In the genomic region with DNA sequence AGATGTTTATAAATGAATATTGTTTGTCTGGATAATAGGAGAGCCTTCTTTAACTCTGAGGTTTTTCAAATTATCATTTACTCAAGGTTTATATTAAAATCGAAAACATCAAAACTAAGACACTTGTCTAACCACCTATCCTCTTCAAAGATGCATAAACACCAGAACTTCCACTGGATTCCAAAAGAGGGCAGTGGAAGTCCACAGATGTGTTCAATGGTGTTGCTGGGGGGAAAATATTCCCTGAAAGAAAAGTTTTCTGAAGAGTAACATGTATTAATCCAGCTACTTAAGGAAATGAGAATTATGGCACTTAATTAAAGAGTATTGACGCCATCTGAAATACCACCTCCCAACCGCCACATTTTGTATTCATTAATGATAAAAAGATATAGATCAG, we compare ENCODE assay signal across 9 mouse cellular contexts.
A peak's percentile ranks its signal among the peaks of the same experiment; 100 is the strongest.
DNase-seq lines count a peak whose midpoint lies in the region; ATAC-seq and TF ChIP-seq lines count a peak whose summit lies in the region.
"Had no signal": no experiment of that assay in that cellular context is flagged by ENCODE, and none has a peak within 500 bp of the region (broad histone marks: within the 10 kb centered on the region; RNA-seq: fewer than 3 reads in every experiment).

No protein-coding gene starts in this region.

- TF ChIP-seq CTCF in lung, embryonic 14.5 days (IDR thresholded peaks at IDR 0.05; ENCODE audit: low read depth), result peak; percentile 75
- TF ChIP-seq CTCF in lung, adult 2 months (IDR thresholded peaks at IDR 0.05; ENCODE audit: insufficient read depth, low read length), result no peak
- TF ChIP-seq CTCF in lung, postnatal 0 days (IDR thresholded peaks at IDR 0.05), result peak; percentile 81

- 35% methylated on average over 3 of the region's 3 CpGs for WGBS in forebrain, embryonic 11.5 days
- 19% methylated on average over 3 of the region's 3 CpGs for WGBS in forebrain, embryonic 15.5 days
- 44% methylated on average over 3 of the region's 3 CpGs for WGBS in lung, embryonic 14.5 days
- 51% methylated on average over 3 of the region's 3 CpGs for WGBS in lung, adult 2 months
- 51% methylated on average over 3 of the region's 3 CpGs for WGBS in lung, postnatal 0 days

- peak; percentile 44; the same call in 1 of the 2 replicates for ATAC-seq in forebrain, embryonic 11.5 days (replicated peaks; ENCODE audit: low FRiP score)
- ATAC-seq in forebrain, embryonic 15.5 days (replicated peaks), result no peak
- no peak for ATAC-seq in lung, embryonic 14.5 days (ENCODE audit: insufficient read depth)
- no peak for ATAC-seq in lung, postnatal 0 days

- H3K27me3 ChIP-seq in forebrain, embryonic 11.5 days (ENCODE audit: control insufficient read depth, insufficient read depth, low read length), result no peaks in the 10 kb centered on the region
- no peaks in the 10 kb centered on the region for H3K27me3 ChIP-seq in forebrain, embryonic 15.5 days
- no peaks in the 10 kb centered on the region for H3K27me3 ChIP-seq in lung, embryonic 14.5 days (ENCODE audit: insufficient read depth, low read length)
- no peaks in the 10 kb centered on the region for H3K27me3 ChIP-seq in lung, postnatal 0 days (replicated peaks; ENCODE audit: insufficient read depth, low read length)
- H3K27me3 ChIP-seq: megakaryocyte, embryonic 14.5 days had no signal

- no peak for TF ChIP-seq POLR2A in lung, adult 2 months (IDR thresholded peaks at IDR 0.05; ENCODE audit: borderline replicate concordance, extremely low read depth, low read depth, low read length)

- H3K9me3 ChIP-seq in forebrain, embryonic 11.5 days (ENCODE audit: control insufficient read depth, low read length), result no peaks in the 10 kb centered on the region
- H3K9me3 ChIP-seq in forebrain, embryonic 15.5 days, result no peaks in the 10 kb centered on the region
- no peaks in the 10 kb centered on the region for H3K9me3 ChIP-seq in lung, embryonic 14.5 days (ENCODE audit: low read depth, low read length)
- no peaks in the 10 kb centered on the region for H3K9me3 ChIP-seq in lung, postnatal 0 days (ENCODE audit: low read length)

- peak; percentile 53 for DNase-seq in forebrain, embryonic 11.5 days (ENCODE audit: low spot score)
- peak; percentile 74 for DNase-seq in lung, embryonic 14.5 days
- no peak for DNase-seq in lung, adult 2 months
- DNase-seq in embryo, embryonic 10.5 days (ENCODE audit: low spot score), result peak; percentile 84
- peak; percentile 63 for DNase-seq in lung, postnatal 0 days (ENCODE audit: low spot score)
- no peak for DNase-seq in T-cell, adult 2 months (ENCODE audit: low spot score)
- no peak for DNase-seq in testis, postnatal 14 days (ENCODE audit: low spot score)

- no peak overlapping the region for H3K9ac ChIP-seq in forebrain, embryonic 11.5 days (ENCODE audit: low read length)
- no peak overlapping the region for H3K9ac ChIP-seq in forebrain, embryonic 15.5 days (replicated peaks)
- H3K9ac ChIP-seq in lung, embryonic 14.5 days, result no peak overlapping the region
- H3K9ac ChIP-seq in lung, postnatal 0 days (replicated peaks; ENCODE audit: low read depth), result no peak overlapping the region

- no peak overlapping the region for H3K4me3 ChIP-seq in forebrain, embryonic 11.5 days (ENCODE audit: low read depth, low read length)
- no peak overlapping the region for H3K4me3 ChIP-seq in forebrain, embryonic 15.5 days
- H3K4me3 ChIP-seq in lung, embryonic 14.5 days (ENCODE audit: low read depth, low read length), result no peak overlapping the region
- no peak overlapping the region for H3K4me3 ChIP-seq in lung, adult 2 months (replicated peaks; ENCODE audit: extremely low read depth, low read depth, low read length)
- no peak overlapping the region for H3K4me3 ChIP-seq in lung, postnatal 0 days (ENCODE audit: low read depth, low read length)
- H3K4me3 ChIP-seq: megakaryocyte, embryonic 14.5 days had no signal

- no peak overlapping the region for H3K4me2 ChIP-seq in forebrain, embryonic 11.5 days (ENCODE audit: low read depth, low read length, severe bottlenecking)
- no peak overlapping the region for H3K4me2 ChIP-seq in forebrain, embryonic 15.5 days (replicated peaks)
- H3K4me2 ChIP-seq in lung, embryonic 14.5 days, result no peak overlapping the region
- no peak overlapping the region for H3K4me2 ChIP-seq in lung, postnatal 0 days (replicated peaks; ENCODE audit: low read depth, low read length)

- H3K27ac ChIP-seq in forebrain, embryonic 11.5 days (ENCODE audit: low read depth, low read length), result no peak overlapping the region
- no peak overlapping the region for H3K27ac ChIP-seq in forebrain, embryonic 15.5 days (replicated peaks)
- H3K27ac ChIP-seq in lung, embryonic 14.5 days (ENCODE audit: low read depth), result no peak overlapping the region
- no peak overlapping the region for H3K27ac ChIP-seq in lung, postnatal 0 days (ENCODE audit: low read length)

- no peaks in the 10 kb centered on the region for H3K4me1 ChIP-seq in forebrain, embryonic 11.5 days (replicated peaks; ENCODE audit: control insufficient read depth, insufficient read depth, low read length)
- H3K4me1 ChIP-seq in forebrain, embryonic 15.5 days, result peaks cover 5% of the 10 kb centered on the region
- no peaks in the 10 kb centered on the region for H3K4me1 ChIP-seq in lung, embryonic 14.5 days (ENCODE audit: insufficient read depth)
- H3K4me1 ChIP-seq in lung, adult 2 months (ENCODE audit: control insufficient read depth, insufficient read depth, low read length), result no peaks in the 10 kb centered on the region
- no peaks in the 10 kb centered on the region for H3K4me1 ChIP-seq in lung, postnatal 0 days (ENCODE audit: insufficient read depth, low read depth, low read length)
- H3K4me1 ChIP-seq: megakaryocyte, embryonic 14.5 days had no signal

- no peak for TF ChIP-seq EP300 in lung, postnatal 0 days (IDR thresholded peaks at IDR 0.05)

- H3K36me3 ChIP-seq in forebrain, embryonic 11.5 days (ENCODE audit: control insufficient read depth, insufficient read depth, low read length), result no peaks in the 10 kb centered on the region
- no peaks in the 10 kb centered on the region for H3K36me3 ChIP-seq in forebrain, embryonic 15.5 days
- no peaks in the 10 kb centered on the region for H3K36me3 ChIP-seq in lung, embryonic 14.5 days (ENCODE audit: insufficient read depth)
- H3K36me3 ChIP-seq in lung, postnatal 0 days (ENCODE audit: insufficient read depth, low read length), result no peaks in the 10 kb centered on the region

Comparison
In these comparisons a context has a peak if more than half of its experiments do, and no peak if none do; other contexts are left out.
1. DNase-seq: peak in forebrain, embryonic 11.5 days (single experiment), lung, embryonic 14.5 days (single experiment), embryo, embryonic 10.5 days (single experiment) and lung, postnatal 0 days (single experiment); none in lung, adult 2 months (single experiment), T-cell, adult 2 months (single experiment) and testis, postnatal 14 days (single experiment).